Mouse (Mus musculus) liver, postnatal 0 days (tissue): ENCODE measurements around the gene Prpf6.

ENCODE experiments used
- CTCF ChIP-seq: sonication (generic); IDR thresholded peaks from 2 replicates; pipeline ENCODE4 v1.5.1; 2016; ENCODE audit warnings: antibody characterized with exemption, low read depth
- EP300 ChIP-seq: IDR thresholded peaks from 2 replicates; pipeline ENCODE4 v1.6.1; 2016; ENCODE audit warnings: antibody characterized with exemption, low read depth, mild to moderate bottlenecking

DNA sequence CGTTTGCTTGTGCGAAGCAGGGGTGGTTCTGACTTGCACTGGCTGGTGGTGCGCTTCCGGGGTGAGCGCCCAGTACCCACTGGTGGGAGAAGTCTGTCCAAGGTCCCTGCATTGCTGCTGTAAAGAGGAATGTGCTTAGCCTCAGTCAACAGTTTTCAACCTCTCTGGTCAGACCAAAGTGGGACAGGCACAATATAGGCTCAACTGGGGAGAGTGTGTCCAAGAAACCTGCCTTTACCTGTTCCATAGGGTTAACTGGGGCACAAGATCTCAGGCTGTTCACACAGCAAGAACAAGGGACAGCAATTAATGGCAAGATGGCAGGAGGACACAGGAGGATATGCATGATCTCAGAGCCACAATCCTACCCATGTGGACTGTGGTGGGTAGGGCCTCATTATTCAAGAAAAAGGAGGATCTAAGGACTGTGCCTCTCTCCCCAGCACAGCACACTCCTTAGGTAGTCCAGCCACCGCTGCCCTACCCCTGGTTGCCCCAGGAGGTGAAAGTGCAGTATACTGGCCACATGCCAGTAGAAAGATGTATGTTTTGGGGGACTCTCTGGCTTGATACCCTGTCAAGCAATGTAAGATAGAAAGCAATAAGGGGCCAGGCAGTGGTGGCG, 16.6 kb upstream of the Prpf6 start:
- TF ChIP-seq CTCF (no peak), EP300 (no peak)
